Mouse (Mus musculus): Measurements from ENCODE around the gene Ndnf.
A peak's percentile ranks its signal among the peaks of the same experiment; 100 is the strongest.

Gene Ndnf

DNA sequence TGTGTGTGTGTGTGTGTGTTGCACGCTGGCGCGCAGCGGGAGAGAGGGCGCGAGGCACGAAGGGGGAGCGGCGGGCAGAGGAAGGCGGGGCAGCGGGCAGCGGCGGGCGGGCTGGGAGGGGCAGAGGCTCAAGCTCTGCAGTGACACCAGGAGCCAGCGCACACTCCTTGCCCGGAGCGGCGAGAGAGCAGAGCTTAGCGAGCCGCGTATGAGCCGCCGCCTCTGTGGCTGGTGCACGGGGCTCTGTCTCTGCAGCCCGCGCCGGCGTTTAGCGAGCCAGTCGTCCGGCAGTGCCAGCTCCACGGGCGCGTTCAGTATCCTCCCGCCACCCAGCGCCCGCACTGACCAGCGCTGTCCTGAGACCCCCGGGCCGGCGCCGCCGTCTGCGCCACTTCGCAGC is at the start of gene Ndnf:
Gene Ndnf, plus strand, starts transcription at position 140 of the 400 bp plus-strand sequence.
- DNase-seq (ENCODE audit: extremely low spot score), result peak; percentile 86

DNA sequence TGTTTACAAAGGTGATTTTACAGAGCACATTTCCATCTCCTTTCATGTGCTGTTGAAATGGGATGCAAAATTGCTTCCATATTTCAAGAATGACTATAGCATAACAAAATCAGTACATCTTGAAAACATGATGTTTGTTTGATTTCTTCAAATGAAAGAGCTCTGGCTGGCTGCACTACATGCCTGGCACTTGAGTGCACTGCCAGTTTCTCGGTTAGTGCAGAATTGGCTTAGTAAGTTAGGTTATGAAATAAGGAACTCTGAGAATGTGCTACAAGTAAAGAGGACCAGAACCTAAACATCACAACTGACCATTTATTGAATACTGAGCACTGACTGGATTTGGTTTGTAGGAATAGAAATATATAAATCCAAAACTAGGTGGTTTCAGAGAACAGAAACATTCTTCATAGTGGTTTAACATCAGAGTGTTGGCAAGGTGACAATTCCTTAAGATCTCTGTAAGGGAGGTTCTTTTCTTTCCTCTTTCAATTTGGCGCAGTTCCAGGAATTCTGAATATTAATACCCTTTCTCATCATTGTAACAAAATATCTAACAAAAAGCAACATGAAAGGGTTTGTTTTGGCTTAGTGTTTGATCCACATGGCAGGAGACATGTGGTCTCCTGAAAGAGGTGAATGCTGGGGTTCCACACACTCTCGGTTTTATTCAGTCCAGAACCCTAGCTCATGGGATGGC is 48.2 kb upstream of the Ndnf start:
- no peak for DNase-seq (ENCODE audit: extremely low spot score)

DNA sequence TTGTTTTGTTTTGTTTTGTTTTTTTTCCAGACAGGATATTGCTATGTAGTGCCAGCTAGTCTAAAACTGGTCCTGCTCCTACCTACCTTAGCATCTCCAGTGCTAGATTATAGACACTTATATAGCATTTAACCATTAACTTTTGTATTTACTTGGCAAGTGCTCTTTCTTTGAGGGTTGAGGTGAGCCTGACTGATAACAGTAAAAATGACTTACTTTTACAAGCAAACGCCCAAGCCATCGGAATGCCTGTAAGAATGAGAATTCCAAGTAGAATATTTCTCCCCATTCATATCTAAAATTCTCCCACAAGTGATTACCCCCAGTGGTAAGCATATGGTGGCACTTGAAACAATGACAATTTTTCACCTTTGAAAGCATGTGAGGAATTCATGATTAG is 40.8 kb upstream of the Ndnf start:
- DNase-seq (ENCODE audit: extremely low spot score), result no peak

DNA sequence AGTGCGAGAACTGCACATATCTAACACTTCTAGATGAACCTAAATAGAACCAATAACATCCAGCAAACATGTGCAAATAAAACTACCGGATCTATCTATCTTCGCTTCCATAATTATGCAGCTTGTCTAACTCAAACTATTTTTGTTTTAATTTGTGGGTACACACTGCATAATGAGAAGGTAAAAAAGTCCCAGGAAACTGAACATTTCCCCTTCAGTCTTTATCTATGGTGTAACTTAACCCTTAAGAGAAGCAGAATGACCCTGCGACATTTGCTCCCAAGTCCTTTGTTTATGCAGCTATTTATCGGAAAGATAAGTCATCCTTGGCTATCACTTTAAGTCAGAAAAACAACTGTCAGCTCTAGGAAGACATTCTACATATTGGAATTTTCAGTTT is 39.2 kb upstream of the Ndnf start:
- DNase-seq (ENCODE audit: extremely low spot score), result no peak

DNA sequence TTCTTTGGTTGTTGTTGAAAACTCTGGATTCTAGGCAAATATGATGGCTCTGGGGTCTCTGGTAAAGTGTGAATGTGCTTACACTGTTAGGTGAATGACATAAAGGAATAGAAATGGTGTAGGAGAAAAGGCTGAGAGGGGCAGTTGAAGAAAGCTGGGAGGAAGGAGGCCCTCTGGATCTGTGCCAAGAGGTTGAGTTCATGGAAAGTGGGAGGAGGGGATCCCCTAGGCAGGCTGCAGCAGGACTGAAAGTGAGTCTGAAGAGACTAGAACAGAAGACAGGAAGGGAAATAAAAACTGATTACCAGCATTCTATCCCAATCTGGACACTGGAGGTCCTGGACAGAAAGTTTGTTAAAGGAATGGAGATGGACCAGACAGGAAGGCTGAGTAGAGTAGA is 29.0 kb upstream of the Ndnf start:
- no peak for DNase-seq (ENCODE audit: extremely low spot score)

DNA sequence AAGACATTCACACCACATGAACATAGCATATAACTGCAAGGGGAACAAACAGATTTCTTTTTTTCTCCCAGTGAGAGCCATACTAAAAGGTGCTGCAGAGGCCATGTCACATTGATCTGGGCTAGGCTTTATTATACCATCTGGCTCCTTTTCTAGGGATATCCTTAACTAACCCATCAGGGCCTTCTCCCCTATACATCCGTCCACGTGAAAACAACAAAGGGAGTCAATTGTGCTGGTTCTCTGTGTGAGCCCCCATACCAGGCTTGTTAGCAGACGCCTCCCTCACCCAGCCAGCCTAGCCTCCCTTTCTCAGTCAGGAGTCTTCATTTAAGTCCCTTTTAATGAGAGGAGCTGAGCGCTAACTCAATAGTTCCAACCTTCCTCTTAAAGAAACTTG is 27.3 kb upstream of the Ndnf start:
- no peak for DNase-seq (ENCODE audit: extremely low spot score)

DNA sequence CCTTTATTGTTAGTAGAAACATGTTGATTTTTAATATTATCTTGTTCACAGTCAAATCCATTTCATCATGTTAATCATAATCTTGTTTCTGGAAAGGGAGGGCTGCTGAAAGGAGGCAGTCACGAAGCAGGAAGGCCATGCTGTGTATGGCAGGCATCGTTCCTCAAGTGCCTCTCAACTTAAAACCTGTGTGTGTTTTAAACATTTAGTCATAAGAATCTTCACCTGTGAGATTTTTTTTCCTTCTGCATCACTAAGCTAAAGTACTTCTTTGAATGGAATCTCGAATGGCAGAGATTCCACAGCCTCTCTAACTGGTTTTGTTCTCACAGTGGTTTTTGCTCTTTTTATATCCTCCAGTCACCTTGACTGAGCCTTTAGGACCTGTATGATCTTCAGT is 25.0 kb upstream of the Ndnf start:
- DNase-seq (ENCODE audit: extremely low spot score), result no peak

DNA sequence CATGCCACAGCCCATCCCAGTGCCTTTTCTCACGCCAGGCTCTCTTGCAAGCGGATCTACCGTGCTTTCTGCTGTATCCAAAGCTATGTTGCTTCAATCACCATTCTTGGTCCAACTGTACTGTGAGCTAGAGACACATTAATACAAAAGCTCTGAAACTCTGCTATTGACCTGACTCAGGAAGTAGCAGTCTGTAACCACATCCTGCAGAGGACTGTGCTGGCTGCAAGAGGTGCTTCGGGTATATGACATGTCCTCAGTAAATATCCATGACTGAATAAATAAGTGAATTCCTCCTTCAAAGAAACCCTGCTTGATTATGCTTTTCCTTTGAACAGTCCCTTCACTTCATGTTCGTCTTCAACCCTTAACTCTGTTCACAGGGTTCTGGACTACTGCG is 23.7 kb upstream of the Ndnf start:
- DNase-seq (ENCODE audit: extremely low spot score), result no peak

DNA sequence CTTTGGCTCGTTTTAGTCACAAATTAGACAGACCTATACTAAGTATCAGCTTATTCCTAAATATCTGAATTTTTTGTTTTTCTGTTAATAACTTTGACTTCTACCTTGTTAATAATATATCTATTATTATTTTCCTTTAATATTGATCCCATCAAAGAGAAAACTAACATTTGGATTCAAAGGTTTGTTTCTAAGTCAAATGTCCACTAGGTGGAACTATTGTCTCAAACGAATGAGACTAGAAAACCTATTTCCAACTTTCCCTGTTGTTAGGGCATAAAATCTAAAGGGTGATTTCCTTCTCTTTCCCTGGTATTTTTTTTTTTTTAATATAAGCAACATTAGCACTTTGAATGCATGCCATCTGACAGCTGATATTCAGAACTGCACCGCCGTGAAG is 20.0 kb upstream of the Ndnf start:
- no peak for DNase-seq (ENCODE audit: extremely low spot score)

DNA sequence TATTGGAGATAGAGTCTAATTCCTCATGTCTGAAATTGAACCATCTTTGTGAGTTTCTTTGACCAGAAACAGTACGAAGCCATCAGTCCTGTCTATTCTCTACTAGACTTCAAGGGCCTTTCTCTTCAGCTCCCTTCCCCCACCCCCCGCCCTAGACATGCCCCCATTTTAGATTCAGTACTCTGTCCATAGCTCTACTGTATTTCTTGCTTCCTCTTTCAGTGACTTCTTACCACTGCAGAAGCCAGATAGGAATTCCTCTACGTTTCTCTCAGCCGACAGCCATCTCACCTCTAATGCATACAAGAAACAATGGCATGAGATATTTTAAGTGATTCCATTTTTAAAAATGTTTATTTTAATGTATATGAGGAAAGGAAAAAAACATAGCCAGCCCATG is 10.1 kb upstream of the Ndnf start:
- no peak for DNase-seq (ENCODE audit: extremely low spot score)

DNA sequence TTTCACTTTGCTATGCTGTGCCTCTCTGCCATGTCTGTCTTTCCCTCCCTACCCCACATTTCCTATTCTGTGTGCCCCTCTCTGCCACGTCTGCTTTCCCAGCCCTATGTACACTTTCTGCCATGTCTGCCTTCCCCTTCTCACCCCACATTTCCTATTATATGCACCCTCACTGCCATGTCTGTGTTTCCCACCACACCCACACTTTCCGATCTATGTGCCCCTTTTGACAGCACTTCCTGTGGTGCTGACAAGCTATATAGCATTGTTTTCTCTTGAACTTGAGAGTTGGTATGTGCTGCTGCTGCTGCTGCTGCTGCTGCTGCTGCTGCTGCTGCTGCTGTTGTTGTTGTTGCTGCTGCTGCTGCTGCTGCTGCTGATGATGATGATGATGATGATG is 9.3 kb upstream of the Ndnf start:
- DNase-seq (ENCODE audit: extremely low spot score), result no peak

DNA sequence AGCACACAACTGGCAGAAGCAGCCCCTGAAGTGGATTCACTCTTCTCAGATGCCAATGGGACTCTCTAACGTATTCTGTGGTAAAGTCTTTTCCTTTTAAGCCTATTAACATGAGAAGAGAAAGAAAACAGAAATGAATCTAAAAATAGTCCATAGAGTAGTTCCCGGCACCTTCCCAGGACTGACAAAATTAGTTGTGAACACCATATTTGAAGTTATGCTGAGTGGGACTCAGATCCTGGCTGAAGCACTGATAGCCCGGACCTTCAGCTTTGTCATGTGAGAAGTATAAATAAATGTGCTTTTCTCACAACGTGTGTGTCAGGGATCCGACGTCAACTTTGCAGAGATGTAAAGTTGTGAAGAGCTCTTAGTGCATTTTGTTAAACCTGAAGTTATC is 7.4 kb upstream of the Ndnf start:
- DNase-seq (ENCODE audit: extremely low spot score), result no peak

DNA sequence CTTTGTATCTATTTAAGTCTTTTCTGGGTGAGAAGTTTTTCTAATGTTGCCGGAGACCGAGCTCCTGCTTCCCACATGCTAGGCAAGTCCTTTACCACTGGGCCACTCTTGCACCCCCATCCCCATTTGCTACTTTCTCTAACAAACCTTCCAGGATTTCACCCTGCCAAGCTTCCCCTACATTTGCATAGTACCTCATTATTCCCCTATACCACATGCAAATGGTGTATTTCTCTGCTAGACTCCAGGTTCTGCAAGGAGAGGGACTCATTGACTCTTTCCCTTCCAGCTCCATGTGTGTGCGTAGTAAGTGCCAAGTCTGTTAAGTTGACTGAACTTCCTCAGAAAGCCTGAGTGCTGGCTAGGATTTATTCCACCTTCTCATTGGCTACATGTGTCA is 5.1 kb upstream of the Ndnf start:
- DNase-seq (ENCODE audit: extremely low spot score), result no peak

DNA sequence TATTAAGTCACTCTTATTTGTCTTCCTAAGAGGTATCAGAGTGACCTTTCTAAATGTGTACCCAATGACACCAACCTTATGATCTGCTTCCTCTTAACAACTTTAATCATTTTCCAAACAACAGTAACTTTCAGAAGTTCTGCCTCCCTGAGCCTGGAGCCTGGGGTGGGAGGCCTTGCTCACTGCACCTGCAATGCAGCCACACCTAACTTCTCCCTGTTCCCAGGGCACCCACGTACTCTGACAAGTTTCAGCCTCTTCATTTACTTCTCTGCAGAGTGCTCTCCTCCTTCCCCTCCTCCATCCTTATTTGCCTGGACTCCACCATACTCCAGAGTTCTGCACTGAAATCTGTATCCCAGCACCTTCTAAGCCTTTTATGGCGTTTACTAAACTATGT is 1.4 kb upstream of the Ndnf start:
- no peak for DNase-seq (ENCODE audit: extremely low spot score)

DNA sequence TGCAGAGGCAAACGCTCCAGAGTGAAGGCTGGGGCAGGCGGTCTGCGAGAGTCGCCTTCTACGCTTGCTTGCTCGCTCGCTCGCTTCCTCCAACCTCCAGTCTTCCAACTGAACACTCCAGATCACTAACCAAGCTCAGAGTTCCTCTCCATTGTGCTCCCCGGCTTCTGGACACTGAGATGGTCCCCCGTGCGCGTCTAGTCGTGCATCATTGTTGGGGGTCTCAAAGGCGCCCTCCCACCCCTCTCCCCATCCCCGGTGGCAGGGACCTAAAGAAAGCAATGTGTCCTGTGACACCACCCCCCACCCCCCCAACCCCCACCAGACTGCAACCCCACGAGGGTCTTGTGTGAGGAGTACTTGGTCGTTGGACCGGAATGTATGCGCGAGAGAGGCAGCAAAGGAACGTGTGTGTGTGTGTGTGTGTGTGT is 394 bp upstream of the Ndnf start:
- DNase-seq (ENCODE audit: extremely low spot score), result no peak

DNA sequence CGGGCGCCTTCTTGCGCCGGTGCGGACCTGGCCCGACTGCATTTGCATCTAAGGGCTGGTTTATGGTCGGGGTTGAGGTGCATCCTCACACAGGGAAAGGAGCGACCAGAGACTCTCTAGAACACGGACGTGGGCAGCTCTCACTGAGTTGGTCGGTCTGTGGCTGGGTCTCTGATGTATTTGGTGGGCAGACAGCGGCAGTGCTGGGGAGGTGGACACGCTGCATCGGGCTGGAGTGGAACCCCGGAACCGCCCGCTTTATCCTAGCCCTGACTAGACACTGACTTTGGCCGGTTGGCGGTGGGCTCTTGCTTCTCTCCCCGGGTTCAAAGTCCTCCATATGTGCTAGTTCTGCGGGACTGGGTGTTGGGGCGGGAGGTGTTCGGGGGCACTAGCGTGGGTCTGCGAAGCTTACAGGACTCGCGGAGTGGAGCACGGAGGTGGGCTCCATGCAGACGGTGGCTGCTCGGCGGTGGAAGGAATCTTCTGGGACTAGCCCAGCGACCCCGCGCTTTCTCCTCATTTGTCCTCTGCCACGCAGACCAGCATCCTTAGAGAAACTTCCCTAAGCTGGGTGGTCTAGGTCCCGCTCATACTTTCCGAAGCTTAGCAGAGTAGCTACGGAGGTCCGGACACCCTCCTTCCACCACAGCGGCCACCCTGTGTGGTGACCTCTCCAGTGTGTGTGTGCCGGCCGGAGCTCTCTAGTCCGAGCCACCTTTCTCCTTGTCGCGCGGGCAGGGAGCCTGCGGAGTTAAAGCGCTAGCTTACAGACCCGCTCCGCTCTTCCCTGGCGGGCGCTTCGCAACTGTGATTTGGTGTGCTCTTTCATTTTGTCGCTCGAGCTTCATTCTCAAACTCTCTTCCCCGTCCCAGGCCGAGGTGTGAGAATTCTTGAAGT is 991 bp downstream of the Ndnf start:
- DNase-seq (ENCODE audit: extremely low spot score), result peak; percentile 67

DNA sequence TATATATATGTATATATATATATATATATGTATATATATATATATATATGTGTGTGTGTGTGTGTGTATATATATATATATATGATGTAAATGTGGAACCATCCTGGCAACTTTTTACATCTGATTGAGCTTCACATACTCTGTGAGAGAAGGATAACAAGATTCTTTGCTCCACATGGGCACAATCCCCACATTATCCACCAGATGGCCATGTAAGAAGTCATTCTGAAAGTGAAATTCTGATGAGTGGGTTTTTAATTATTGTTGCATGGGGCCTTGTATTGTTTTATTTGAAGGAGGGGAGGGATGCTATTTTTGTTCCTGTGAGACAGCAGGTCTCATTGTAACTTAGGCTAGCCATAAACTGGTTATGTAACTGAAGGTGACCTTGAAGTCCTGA is 22.5 kb downstream of the Ndnf start:
- DNase-seq (ENCODE audit: extremely low spot score), result no peak

DNA sequence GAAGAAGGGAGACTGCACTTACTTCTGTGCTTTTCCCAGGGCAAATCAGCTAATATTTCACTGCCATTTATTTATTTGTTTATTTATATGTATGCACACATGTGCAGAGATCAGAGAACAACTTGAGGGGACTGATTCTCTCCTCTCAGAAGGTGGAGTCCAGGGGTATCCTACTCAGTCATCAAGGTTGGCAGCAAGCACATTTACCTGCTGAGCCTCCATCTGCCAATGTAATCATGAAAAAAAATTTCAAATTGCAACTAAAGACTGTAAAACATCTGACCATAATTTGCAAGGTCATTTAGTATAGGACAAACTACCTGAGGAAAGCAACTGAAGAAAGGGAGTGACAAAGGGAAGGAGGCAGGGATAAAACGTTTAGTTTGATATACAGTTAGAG is 49.3 kb downstream of the Ndnf start:
- DNase-seq (ENCODE audit: extremely low spot score), result no peak

DNA sequence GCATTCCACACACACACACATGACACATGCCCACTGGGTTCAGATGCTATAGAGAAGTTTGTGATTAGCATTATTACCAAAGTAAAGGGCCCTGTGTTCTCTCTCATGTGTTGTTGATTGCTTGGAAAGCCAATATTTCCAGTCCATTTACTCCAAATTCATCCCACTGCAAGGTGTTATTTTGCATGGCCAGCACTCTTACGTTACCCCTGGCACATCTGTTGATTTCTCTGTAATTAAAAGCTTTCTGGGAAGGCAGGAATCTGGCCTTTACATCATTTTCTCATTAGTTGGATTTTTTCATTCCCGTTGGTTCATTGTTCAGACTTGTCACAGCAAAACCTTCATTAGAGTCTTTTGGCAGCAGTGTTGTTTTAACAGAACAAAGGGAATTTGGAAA is 54.3 kb downstream of the Ndnf start:
- DNase-seq (ENCODE audit: extremely low spot score), result no peak

DNA sequence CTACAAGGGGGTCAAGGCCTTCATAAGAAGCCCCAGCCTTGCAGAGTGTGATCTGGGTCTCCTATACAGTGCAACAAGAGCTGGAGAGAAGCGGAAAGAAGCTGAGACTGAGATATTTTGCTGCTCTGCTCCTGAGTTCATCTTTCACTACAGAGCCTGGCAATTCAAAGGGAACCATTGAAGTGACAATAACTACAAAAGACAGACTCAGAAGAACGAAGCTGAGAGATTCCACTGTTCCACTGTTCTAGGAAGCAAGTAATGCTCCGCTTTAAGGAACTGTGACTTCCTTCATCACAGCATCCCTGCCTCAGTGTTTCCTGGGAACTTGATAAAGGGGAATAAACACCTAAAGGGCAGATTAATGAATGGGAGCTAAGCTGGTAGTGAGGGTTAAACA is 56.9 kb downstream of the Ndnf start:
- no peak for DNase-seq (ENCODE audit: extremely low spot score)

DNA sequence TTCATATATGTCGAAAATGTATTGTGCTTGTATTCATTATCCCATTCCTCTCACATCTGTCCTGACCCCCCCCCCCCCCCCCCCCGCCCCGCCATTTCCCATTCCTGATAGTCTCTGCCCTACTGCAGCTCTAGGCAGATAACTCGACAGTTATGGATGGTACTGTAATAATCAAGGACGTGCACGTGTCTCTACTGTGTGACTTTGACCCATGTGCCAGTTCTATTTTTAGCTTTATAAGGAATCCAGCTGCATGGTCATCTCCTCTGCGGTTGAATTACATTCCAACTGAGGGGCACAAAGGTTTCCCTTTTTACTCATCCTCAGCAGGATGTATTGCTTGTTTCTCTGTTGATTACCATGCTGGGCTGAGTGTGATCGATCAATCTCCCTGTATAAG is 68.1 kb downstream of the Ndnf start:
- DNase-seq (ENCODE audit: extremely low spot score), result no peak

DNA sequence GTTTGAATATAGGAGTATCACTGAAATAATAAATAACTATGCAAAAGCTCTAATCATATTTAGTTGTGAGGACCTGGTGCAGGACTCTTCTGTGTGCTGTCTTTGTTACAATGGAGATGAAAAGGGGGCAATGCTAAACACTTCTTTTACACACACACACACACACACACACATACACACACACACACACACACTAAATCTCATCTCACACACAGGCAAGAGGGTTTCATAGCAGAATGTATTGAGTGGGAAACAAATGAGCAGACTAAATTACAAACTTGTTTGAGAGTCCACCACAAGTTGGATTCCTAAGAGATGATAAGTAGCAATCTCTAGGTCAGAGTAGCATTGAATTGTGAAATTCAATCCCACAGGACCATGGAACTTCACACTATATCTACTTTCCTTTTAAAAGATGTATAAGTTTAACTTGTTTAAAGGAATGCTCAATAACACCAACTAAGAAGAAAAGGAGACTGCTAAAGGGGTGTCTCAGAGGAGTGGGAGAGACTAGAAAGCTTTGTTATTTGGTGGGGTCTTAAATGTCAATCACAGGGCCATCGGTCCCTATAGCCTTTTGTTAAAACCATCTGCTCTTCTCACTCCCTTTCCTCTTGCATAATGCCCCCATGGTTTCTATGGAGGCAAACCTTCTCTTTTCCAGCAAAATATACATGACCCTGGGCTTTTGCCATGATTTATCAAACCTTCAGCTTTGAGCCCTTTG is 71.9 kb downstream of the Ndnf start:
- peak; percentile 29 for DNase-seq (ENCODE audit: extremely low spot score)

DNA sequence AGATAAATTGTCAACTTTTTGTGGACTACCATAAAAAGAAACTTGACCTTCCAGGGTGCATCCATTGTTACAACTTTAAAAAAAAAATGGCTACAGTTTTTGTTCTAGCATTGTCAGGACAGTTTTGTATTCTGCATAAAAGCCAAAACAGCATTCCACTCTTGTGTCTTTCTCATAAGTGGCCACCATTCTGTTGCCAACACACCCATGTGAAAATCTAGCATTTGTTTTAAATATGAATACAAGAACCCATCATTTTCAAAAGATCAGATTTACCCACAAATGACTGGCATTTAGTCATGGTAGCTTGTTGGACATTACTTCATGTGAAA is 72.4 kb downstream of the Ndnf start:
- no peak for DNase-seq (ENCODE audit: extremely low spot score)
